Mouse (Mus musculus): ENCODE data around the gene Il6ra.

- no peak for TF ChIP-seq POLR2A (IDR thresholded peaks at IDR 0.05; ENCODE audit: extremely low read depth, insufficient read depth, low read length)
- no peak for TF ChIP-seq CTCF (IDR thresholded peaks at IDR 0.05; ENCODE audit: extremely low read depth, insufficient read depth, low read length)
Measured at GRCm38 (mm10) chr3:89875781-89876180, 37.2 kb downstream of the Il6ra start.
